Mouse (Mus musculus) heart, postnatal 4 days (tissue): ENCODE data around the gene Vdac2. TPM values are rescaled to one million over a fixed set of nuclear protein-coding genes. Genes with fewer than 3 reads are reported as not detected.

Source experiments
- DNase-seq: peaks from one replicate; pipeline ENCODE4 v3.0.0; 2021
- total RNA-seq, 2 experiments: library from RNA; stranded (reverse); gene quantifications; 2 replicates each; pipeline ENCODE4 v1.2.3; 2021

Vdac2 gene
- total RNA-seq, 2 experiments from 2014 or later, result 606 to 622 TPM

DNA sequence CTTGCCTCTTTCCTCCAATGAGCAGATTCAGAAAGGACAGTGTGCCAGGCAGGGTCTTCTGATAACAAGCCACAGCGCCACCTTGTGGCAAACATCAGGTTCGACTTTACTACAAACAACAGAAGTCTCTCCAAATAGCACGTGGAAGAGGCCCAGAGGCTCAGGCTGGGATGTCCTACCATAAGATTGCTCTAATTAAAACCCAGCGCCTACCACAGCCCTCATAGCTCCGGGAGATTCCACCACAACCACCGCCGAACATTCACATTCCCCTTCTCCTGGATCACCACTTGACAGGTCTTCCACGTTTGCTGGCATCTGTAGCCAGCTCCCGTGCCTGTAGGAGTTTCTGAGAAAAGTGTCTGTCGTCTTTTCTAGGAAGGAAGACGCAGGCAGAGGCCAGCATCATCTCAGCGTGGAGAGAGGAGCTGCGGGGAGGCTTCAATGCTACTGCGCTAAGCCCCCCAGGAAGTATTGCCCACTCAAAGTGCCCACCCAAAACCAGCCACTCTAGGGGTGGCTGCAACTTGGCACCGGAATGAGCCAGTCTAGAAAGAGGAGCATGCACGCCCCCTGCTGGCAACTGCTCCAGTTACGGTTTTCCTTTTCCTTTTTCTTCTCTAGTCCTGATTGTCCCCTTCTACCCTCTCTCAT lies 28.5 kb downstream of the Vdac2 start:
- peak; percentile 81 for DNase-seq

DNA sequence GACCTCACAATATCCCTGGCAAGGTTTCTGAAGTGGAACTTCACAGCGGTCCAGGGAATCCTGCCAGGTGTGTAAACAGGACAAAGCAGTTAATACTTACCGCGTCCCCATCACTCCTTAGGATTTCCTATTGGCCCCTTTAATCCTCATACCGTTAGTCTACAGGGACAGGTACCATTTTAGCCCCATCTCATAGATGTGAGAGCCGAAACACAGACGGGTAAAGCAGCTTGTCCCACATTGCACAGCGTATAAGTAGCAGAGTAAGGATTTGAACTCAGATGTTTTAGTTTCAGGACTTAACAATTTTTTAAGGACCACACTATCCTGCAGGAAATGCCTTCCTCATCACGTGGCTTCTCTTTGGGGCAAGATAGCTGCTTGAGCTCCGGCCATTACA lies 29.2 kb downstream of the Vdac2 start:
- no peak for DNase-seq

DNA sequence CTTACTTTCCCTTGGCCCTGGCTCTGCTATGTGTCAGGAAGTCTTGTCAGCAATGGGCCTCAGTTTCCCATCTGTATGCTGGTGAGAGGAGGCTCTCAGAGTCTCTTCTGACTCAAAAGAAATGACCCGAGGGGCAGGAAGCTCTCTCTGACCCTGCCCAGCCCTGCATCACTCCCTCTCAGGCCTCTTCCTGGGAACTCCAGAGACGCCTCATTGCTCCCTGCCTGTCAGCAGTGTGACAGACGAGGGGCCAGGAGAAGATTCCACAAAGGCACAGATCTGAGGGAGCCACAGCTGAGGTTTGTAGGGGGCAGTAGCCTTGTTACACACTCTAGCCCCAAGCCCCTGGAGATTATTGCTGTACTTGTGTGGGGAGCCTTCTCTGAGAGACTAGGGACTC lies 30.9 kb downstream of the Vdac2 start:
- no peak for DNase-seq

DNA sequence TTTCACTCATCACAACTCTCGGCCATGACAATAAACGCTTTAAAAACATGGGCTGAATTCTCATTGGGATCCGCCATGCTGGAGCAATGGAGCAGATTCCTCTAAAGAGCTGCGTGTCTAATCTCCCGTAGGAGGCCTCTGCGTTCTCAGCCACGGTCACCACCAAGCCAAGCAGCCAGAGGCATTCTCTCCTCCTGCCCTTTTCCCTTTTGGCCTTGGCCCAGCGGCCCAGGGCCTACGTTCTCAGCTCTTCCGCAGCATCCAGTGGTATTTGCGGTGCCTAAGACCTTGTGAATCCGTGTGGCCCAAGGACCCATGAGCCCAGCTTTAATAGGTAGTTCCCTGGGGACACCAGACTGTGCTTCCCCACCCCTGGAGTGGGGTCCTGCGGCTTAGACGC lies 31.8 kb downstream of the Vdac2 start:
- DNase-seq, result no peak

DNA sequence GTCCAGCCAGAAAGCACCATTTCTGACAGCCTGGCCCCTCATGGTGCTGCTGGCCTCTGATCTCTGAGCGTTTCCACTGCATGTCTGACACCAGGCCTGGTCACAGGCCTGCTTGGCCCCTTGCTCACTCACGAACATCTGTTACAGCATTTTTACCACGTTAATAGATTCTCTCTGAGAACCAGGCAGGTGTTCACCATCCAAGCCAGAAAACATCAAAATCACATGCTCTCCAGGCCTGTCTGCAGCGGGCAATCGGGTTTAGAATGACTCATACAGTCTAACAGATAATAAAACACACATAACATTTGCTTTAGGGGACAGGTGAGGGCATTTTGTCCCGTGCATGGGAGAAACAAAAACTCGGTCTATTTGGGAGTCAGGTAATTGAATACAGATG lies 41.3 kb downstream of the Vdac2 start:
- no peak for DNase-seq

DNA sequence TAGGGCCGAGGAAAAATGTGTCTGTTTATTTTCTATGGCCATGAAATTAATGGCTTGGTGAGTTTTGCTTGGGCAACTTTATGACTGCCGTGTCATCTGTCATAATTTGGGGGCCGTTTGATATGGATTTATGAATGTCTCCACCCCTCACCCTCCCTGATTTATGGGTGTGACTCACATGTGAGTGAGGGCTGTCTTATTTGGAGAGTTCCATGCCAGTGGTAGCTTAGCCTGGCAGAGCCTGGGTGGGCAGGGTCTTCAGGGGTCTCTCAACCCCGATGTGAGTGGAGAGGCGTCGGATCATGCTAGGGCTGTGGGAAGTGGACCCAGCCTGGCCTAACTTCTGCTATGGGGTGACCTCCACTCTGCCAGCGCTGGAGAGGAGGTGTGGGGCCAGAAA lies 41.8 kb downstream of the Vdac2 start:
- no peak for DNase-seq

DNA sequence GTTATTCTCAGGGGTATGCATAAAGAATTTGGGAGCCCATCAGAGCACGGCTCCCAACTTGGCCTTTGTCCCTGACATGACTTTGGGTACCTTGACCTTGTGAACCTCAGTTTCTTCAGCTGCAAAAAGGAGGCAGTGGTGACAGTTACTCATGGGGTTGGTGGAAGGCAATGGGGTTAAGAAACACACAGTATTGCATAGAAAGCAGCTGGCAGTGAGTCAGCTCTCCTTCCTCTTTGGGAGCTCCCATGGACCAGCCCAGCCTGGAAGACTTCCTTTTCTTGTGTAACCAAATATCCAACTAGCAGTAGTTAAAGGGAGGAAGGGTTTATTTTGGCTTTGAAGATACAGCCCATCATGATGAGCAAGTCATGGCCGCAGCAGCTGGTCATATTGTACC lies 65.4 kb downstream of the Vdac2 start:
- peak; percentile 17 for DNase-seq

DNA sequence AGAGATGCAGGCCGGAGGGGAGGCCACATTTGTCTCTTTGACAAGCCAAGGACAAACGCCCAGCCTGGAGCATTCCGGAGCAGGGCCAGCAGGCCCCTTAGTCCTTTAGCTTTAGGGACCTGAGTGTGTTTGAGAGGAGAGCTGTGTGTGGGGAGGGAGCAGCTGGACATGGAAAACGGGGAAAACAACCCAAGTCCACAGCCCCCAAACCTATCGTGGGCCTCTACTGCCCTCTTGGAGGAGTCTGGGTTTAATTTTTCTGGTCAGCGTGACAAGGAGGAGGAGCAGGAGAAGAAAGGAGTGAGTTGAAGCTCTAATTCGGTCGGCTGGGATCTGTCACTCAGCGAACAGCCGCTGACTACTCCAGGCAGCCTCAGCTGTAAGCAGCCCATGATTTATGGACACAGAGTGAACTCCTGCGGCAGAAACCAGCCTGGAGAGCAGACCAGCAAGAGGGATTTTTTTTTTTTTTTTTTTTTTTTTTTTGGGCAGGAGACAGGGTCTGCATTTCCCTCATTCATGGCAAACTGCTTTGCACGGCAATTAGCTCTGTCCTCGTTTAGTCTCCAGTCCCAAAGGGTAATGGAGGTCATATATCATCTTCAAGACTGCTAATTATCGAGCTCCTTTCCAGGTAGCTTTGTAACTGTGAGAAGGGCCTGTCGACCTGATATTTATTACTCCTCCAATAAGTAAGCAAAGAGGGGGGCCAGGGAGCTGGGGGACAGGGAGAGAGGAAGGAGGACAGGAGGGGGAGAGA lies 66.7 kb downstream of the Vdac2 start:
- peak; percentile 45 for DNase-seq

DNA sequence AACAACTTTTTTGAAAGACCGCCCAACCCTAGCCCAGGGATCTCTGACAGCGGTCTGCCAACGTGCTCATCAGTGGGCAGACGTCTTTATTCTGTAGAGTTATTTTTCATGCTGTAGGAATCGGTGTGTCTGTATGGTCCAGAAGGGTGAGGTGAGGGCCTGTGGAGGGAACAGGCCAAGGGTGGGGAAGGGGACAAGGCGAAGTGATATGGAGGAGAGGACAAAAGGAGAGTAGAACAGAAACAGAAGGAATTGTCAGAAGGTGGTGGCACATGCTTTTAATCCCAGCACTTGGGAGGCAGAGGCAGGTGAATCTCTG lies 67.3 kb downstream of the Vdac2 start:
- no peak for DNase-seq

Other genes starting within 250 kb of the Vdac2 start
- under 1 TPM in 1 of 2 experiments, not detected in 1; 0.68 TPM for gene Dupd1, start 110.7 kb upstream of the Vdac2 start, total RNA-seq
- gene Samd8, start 74.7 kb upstream of the Vdac2 start, total RNA-seq, result 10 to 100 TPM; 26.1 to 27.4 TPM
- not detected for gene Dusp13, start 74.1 kb upstream of the Vdac2 start, total RNA-seq
- gene Comtd1, start 23.7 kb downstream of the Vdac2 start, total RNA-seq, result 10 to 100 TPM; 16.9 to 25.9 TPM
- gene Zfp503, start 164.4 kb downstream of the Vdac2 start, total RNA-seq, result 1 to 10 TPM; 2.5 to 3.3 TPM
- gene Lrmda, start 194.5 kb downstream of the Vdac2 start, total RNA-seq, result 1 to 10 TPM in 1 of 2 experiments, under 1 TPM in 1; 0.68 to 1.5 TPM